Mouse (Mus musculus) embryonic fibroblast, embryonic 13.5 days (primary cell): Measurements from ENCODE around the gene Tsc2. TPM values are rescaled to one million over a fixed set of nuclear protein-coding genes. Genes with fewer than 3 reads are reported as not detected.
A peak's percentile ranks its signal among the peaks of the same experiment; 100 is the strongest.

Experiments used
- H3K27ac ChIP-seq: 2 replicates; pipeline ENCODE4 v1.5.1; 2012; ENCODE audit warnings: low read length, control low read depth, inconsistent platforms; ENCODE audit not compliant: insufficient read depth
- H3K4me1 ChIP-seq: 2 replicates; pipeline ENCODE4 v1.6.1; 2011; ENCODE audit warnings: low read length; ENCODE audit not compliant: control insufficient read depth, insufficient read depth
- H3K4me3 ChIP-seq: 2 replicates; pipeline ENCODE4 v1.5.1; 2011; ENCODE audit warnings: mild to moderate bottlenecking, control low read depth, low read length; ENCODE audit not compliant: insufficient read depth
- CTCF ChIP-seq: IDR thresholded peaks from 2 replicates; pipeline ENCODE4 v1.5.1; 2011; ENCODE audit warnings: mild to moderate bottlenecking, control low read depth, low read length, moderate library complexity, borderline replicate concordance; ENCODE audit not compliant: insufficient read depth
- POLR2A ChIP-seq: IDR thresholded peaks from 2 replicates; pipeline ENCODE4 v1.6.1; 2011; ENCODE audit warnings: low read depth, mild to moderate bottlenecking, control low read depth, low read length, moderate library complexity
- polyA plus RNA-seq: library from polyadenylated mRNA; stranded (reverse); fragments of >200 nt; gene quantifications from 2 replicates; pipeline ENCODE4 v1.2.4, GENCODE M21; 2011; ENCODE audit warnings: low read depth; ENCODE audit not compliant: missing spikeins, insufficient read length

The Tsc2 gene
- polyA plus RNA-seq, result 75.0 and 83.8 TPM in 2 replicates

DNA sequence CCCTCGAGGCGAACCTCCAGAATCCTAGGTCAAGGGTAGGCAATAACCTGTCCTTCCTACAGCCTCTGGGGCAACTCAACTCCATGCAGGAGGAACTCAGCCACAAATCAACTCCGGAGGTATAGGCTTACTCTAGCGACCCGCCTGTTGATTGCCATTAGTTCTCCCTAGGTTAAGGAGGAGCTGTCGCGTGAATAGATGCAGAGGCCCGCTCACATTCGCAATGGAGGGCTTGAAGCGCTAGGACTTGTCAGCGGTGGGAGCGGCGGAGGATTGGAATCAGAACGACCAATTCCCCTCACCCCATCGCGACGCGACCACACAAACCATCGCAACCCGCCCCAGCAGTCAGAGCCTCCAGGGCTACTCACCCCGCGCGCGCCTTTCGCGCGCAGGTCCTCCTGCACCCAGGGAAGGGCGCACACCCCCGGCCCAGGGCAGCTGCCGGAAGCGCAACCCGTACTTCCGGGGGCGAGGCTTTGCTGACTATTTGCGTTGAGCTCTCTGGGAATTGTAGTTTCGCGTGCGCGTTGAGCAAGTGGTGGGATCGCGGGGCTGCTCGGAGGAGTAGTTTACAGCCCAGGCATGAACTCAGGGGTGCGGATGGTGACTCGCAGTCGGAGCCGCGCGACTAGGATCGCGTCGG is at the start of gene Tsc2, which contains the start of gene Nthl1:
Tsc2 (minus strand) TSS at position 464 of the 646 bp plus-strand sequence.
Nthl1 (plus strand) TSS at position 514 of the 646 bp plus-strand sequence.
- H3K27ac ChIP-seq, result peak within 1 kb of the TSS; percentile 88
- peaks cover 2% of the 10 kb centered on the region for H3K4me1 ChIP-seq
- H3K4me3 ChIP-seq, result peak within 1 kb of the TSS; percentile 78
- TF ChIP-seq CTCF (no peak), POLR2A (peak; percentile 83)

DNA sequence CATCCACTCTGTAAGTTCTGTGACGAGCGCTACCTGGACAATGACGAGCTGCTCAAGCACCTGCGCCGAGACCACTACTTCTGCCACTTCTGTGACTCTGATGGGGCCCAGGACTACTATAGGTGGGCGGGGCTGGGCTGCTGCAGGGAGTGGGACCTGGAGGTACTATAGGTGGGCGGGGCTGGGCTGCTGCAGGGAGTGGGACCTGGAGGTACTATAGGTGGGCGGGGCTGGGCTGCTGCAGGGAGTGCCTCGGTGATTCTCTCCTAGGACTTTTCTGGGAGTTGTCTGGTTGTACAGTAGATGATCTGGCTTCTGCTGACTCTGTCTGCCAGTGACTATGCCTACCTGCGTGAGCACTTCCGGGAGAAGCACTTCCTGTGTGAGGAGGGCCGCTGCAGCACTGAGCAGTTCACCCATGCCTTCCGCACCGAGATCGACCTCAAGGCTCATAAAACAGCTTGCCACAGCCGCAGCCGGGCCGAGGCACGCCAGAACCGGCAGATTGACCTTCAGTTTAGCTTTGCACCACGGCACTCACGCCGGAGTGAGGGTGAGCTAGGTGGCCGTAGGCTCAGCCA is 45.2 kb upstream of the Tsc2 start:
- H3K27ac ChIP-seq, result no peak overlapping the region
- H3K4me3 ChIP-seq, result no peak overlapping the region
- TF ChIP-seq POLR2A, result no peak
- no peak for TF ChIP-seq CTCF
- H3K4me1 ChIP-seq, result no peaks in the 10 kb centered on the region

DNA sequence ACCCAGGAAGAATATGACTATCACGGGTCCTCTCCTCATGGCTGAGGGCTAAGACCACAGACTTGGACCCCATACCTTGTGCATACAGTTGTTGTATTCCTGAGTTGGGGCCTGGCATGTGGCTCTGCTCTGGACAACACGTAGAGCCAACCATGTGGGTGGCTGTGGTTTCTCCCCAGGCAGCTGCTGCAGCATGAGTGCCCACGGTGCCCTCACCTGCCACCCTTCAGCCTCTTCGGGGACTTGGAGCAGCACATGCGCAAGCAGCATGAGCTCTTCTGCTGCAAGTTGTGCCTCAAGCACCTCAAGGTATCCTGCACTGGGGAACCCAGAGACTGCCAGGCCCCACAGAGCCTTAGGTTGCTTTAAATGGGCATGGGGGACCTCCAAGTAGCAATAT is 44.4 kb upstream of the Tsc2 start:
- H3K27ac ChIP-seq, result no peak overlapping the region
- no peak for TF ChIP-seq CTCF
- no peak for TF ChIP-seq POLR2A

DNA sequence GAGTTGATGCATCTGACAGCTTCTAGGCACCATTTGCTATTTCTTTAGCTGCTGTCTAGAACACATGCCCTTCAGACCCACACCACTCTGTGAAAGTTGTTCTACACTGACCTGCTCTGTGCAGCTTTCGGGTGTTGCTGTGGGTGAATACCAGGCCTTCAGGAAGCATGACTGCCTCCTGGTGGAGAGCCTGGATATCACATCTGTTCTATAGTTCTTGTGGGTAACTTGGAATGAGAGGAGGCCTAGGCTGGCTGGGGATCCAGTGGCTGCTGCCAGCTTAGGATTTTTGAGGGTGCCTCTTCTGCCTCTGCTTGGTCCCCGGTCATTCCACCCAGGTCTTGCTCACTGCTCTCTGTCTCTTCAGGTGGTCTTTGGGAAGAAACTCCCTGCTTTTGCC is 43.8 kb upstream of the Tsc2 start:
- H3K4me3 ChIP-seq, result no peak overlapping the region
- no peak overlapping the region for H3K27ac ChIP-seq
- TF ChIP-seq POLR2A, result no peak
- peak; percentile 44; the same call in 1 of the 2 replicates for TF ChIP-seq CTCF
- H3K4me1 ChIP-seq, result peaks cover 10% of the 10 kb centered on the region; the same call in 1 of the 2 replicates

More for the DNA sequence above, 44.4 kb upstream of the Tsc2 start:
- H3K4me3 ChIP-seq, result no peak overlapping the region
- peaks cover 4% of the 10 kb centered on the region; the same call in 1 of the 2 replicates for H3K4me1 ChIP-seq

DNA sequence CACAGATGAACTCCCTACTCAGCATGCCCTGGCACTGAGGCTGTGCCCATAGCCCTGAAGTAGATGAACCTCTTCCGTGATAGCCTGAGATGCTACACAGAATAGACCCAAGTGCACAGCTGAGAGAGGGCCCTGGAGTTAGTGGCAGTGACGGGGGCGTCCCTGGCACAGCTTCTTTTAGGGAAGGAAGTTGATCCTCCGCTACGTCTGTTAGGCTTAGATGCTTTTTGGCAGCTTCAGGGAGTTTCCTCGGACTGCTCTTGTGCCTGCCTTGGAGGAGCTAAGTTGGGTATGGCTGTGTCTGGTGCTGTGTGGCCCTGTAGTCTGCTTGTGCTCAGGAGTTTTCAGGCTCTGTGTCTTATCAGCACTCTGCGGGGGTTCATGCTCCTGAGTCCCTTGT is 41.8 kb upstream of the Tsc2 start:
- no peak overlapping the region for H3K4me3 ChIP-seq
- no peak overlapping the region for H3K27ac ChIP-seq
- TF ChIP-seq CTCF (no peak), POLR2A (no peak)
- H3K4me1 ChIP-seq, result peaks cover 12% of the 10 kb centered on the region; the same call in 1 of the 2 replicates

DNA sequence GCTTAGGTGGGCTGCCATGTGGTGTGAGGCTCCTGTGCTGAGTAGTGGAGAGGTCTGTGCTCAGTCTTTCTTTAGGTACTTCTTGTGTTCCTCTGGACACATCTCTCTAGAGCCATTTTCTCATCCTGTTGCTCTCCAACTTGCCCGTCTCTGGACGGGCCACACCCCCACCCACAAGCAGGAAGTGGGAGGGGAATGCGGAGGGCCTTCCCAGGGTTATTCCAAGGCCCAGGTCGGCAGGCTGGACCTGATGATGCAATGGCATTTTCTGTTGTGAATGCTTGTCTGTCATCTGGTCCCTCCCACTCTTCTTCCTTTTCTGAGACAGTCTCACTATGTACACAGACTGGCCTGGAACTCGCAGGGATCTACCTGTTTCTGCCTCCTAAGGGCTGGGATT is 39.7 kb upstream of the Tsc2 start:
- 0 out of 2 replicates have a peak overlapping the region, but pooled peaks have one; percentile 2 for H3K27ac ChIP-seq
- peaks cover 16% of the 10 kb centered on the region; the same call in 1 of the 2 replicates for H3K4me1 ChIP-seq
- peak overlapping the region; percentile 3 for H3K4me3 ChIP-seq
- TF ChIP-seq CTCF, result no peak
- no peak for TF ChIP-seq POLR2A

DNA sequence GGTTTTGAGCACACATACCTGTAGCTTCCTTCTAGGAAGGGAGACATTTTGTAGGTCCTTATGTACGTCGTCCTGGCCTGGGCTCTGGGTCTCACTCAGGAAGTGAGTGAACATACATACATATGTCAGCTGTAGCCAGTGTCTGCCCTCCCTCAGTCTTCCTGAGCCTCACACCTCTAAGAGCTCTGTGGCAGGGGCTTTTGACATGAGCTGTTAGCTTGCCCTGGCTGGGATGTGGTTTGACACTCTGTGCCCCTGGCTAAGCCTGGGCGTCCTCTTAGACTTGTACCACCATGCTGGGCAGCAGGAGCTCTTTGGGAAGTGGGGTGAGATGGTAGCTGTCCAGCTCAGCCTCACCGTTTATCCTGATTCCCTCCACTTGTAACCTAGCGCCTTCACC is 38.9 kb upstream of the Tsc2 start:
- peaks cover 16% of the 10 kb centered on the region; the same call in 1 of the 2 replicates for H3K4me1 ChIP-seq
- H3K4me3 ChIP-seq, result 0 out of 2 replicates have a peak overlapping the region, but pooled peaks have one; percentile 89
- TF ChIP-seq CTCF (no peak), POLR2A (no peak)
- H3K27ac ChIP-seq, result no peak overlapping the region

DNA sequence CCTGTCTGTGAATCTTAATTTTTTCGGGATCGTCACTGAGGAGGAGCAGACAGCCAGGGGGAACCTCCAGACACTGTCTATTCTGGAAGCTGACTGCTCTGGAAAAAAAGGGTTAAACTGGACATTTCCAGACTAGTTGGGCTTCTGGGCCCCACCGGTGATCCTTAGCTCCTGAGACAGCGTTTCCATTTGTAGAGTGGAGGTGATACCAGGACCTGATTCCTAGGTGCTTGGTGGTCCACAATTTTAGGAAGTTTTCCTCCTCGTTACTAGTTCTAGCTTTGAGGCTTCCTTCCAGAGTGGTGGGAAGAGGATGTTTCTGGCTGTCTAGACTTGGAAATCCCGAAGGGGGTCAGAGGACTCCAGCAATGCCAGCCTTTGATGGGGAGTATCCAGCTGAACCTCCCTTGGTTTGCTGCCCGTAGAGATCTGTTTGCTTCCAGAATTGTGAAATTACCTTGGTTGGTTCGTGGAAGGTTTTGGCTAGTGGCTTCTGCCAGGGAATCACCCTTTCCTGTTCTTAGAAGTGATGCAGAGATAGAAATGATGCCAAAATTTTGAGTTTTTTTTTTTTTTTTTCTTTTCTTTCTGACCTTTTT is 37.9 kb upstream of the Tsc2 start:
- TF ChIP-seq CTCF (no peak), POLR2A (no peak)
- Histone ChIP-seq H3K4me3 (peak overlapping the region; percentile 89), H3K27ac (0 out of 2 replicates have a peak overlapping the region, but pooled peaks have one; percentile 31), H3K4me1 (peaks cover 16% of the 10 kb centered on the region; the same call in 1 of the 2 replicates)

DNA sequence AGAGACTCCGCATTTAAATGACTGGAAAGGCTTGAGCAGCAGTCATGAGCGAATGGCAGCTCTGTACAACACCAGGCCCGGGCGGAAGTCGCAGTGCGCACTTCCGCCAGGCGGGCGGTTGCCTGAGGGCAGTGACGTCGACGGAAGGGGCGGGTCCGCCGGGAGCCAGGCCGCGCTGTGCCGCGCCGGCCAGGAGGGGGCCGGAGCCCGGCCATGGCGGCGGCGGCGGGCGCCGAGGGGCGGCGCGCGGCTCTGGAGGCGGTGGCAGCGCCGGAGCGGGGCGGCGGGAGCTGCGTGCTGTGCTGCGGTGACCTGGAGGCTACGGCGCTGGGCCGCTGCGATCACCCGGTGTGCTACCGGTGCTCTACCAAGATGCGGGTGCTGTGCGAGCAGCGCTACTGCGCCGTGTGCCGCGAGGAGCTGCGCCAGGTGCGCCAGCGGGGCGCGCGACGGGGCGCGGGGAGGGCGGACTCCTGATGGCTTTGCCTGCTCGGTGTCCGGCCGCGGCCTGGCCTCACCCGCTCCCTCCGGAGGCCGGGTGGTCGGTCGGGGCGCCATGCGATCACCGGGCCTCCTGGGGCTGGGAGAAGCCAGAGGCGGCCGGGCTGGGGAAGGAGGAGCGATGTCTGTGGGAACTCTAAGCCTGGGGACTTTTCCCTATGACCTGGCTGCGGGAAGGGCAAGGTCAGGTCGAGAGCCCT is 37.3 kb upstream of the Tsc2 start, which contains the start of gene Zfp598:
Zfp598 (plus strand) TSS at position 143 of the 701 bp plus-strand sequence.
- TF ChIP-seq CTCF (no peak), POLR2A (peak; percentile 86)
- Histone ChIP-seq H3K4me1 (peaks cover 16% of the 10 kb centered on the region; the same call in 1 of the 2 replicates), H3K4me3 (peak within 1 kb of the TSS; percentile 89), H3K27ac (peak within 1 kb of the TSS; percentile 65)

DNA sequence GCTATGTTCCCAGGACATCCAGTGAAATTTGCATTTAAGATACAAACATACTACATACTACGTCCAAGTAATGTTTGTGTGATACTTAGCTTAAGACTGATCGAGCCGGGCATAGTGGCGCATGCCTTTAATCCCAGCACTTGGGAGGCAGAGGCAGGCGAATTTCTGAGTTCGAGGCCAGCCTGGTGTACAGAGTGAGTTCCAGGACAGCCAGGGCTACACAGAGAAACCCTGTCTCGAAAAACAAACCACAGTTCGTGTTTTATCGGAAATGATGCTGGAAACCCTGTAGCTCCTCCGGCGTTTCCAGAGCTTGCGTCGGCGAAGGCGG is 36.7 kb upstream of the Tsc2 start:
- Histone ChIP-seq H3K4me1 (peaks cover 16% of the 10 kb centered on the region; the same call in 1 of the 2 replicates), H3K4me3 (peak overlapping the region; percentile 77), H3K27ac (peak overlapping the region; percentile 65)
